Mouse (Mus musculus): ENCODE data around the gene Cfl2. TPM values are rescaled to one million over a fixed set of nuclear protein-coding genes. Genes with fewer than 3 reads are reported as not detected.

The Cfl2 gene
- polyA plus RNA-seq, 1 experiment from 2014 or later = 219 TPM

DNA sequence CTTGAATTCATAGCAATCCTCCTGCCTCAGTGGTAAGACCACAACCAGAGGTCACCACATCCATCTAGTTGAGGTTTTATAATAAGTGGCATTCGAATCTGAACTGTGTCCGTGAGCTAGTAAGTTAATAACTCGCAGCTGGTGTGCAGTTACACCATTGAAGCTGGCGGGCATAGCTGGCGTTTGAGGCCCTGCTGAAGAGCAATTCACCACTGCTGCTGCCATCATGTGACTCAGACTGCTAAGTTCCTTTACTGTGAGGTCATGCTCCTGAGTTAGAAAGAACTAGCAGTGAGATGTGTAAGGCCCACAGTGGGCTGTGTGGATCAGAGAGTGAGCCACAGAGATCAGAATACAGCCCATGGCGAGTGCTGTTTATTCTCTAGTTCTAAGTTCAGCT lies 12.0 kb upstream of the Cfl2 start:
- H3K4me1 ChIP-seq (ENCODE audit: control insufficient read depth, insufficient read depth, low read length) = no peaks in the 10 kb centered on the region
- H3K27ac ChIP-seq (ENCODE audit: low read depth, low read length) = no peak overlapping the region
- WGBS = 81% methylated on average over 6 of the region's 6 CpGs
- ATAC-seq (ENCODE audit: low FRiP score, low TSS enrichment) = no peak
- no peak overlapping the region for H3K4me2 ChIP-seq (replicated peaks; ENCODE audit: low read depth, low read length)
- H3K9ac ChIP-seq (ENCODE audit: low read depth, low read length) = no peak overlapping the region
- no peak overlapping the region for H3K4me3 ChIP-seq (ENCODE audit: low read length)
- H3K36me3 ChIP-seq (ENCODE audit: control insufficient read depth, insufficient read depth, low read length) = no peaks in the 10 kb centered on the region
- no peaks in the 10 kb centered on the region for H3K27me3 ChIP-seq (ENCODE audit: control insufficient read depth, insufficient read depth, low read length)
- no peaks in the 10 kb centered on the region for H3K9me3 ChIP-seq (ENCODE audit: control insufficient read depth, low read length)

DNA sequence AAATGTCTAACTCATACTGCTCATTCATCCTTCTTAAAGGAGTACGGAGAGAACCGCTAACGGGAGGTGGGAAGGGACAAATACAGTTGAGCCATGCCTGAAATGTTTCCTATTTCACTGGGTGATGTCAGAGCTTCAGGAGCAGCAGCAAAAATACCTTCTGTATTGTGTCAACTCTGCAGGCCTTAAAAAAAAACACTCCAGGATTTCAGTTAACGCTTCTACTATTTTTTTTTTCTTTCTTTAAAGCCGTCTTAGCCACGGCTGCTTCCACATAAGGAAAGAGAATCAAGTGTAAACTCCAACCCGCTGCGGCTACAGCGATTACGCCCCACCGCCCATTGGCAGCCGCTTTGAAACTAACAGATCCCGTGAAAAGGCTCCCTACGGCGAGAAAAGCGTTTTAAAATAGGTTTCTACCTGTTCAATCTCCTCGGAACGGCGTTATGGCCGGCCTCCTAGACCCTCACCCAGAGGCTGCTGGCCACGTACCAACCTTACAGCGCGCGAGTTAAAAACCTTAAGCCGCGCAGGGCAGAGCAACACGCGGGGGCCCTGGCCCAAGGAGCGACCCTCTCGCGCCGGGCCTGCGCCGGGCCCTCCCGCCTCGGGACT lies 579 bp downstream of the Cfl2 start:
- Histone ChIP-seq H3K9ac (ENCODE audit: low read depth, low read length) (peak overlapping the region; percentile 98), H3K27ac (ENCODE audit: low read depth, low read length) (peak overlapping the region; percentile 98), H3K36me3 (ENCODE audit: control insufficient read depth, insufficient read depth, low read length) (peaks cover 22% of the 10 kb centered on the region), H3K27me3 (ENCODE audit: control insufficient read depth, insufficient read depth, low read length) (no peaks in the 10 kb centered on the region), H3K9me3 (ENCODE audit: control insufficient read depth, low read length) (no peaks in the 10 kb centered on the region), H3K4me1 (ENCODE audit: control insufficient read depth, insufficient read depth, low read length) (peaks cover 5% of the 10 kb centered on the region; the same call in 1 of the 2 replicates), H3K4me2 (replicated peaks; ENCODE audit: low read depth, low read length) (peak overlapping the region; percentile 51), H3K4me3 (ENCODE audit: low read length) (peak overlapping the region; percentile 82)
- WGBS = under 1% methylated on average over 35 of the region's 36 CpGs
- ATAC-seq (ENCODE audit: low FRiP score, low TSS enrichment) = no peak

DNA sequence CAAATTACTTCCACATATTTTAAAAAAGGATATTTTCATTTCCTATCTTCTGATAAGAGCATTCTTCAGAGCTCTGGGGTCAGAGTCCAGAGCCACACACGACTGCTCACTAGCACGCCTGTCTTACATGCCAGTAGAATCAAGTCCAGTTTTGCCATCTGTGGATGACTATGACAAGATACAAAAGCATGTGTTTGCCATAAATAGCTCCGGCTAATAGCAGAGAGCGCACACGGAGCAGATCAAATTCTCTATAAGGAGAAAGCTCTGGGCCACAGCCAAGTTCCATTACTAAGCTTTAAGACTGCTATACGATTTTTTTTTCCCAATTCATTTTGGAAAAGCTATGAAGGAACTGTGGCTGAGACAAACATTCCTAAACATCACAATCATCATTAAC lies 3.1 kb downstream of the Cfl2 start:
- H3K9me3 ChIP-seq (ENCODE audit: control insufficient read depth, low read length) = no peaks in the 10 kb centered on the region
- H3K9ac ChIP-seq (ENCODE audit: low read depth, low read length) = no peak overlapping the region
- ATAC-seq (ENCODE audit: low FRiP score, low TSS enrichment) = no peak
- no peaks in the 10 kb centered on the region for H3K27me3 ChIP-seq (ENCODE audit: control insufficient read depth, insufficient read depth, low read length)
- H3K27ac ChIP-seq (ENCODE audit: low read depth, low read length) = no peak overlapping the region
- H3K4me2 ChIP-seq (replicated peaks; ENCODE audit: low read depth, low read length) = no peak overlapping the region
- peaks cover 5% of the 10 kb centered on the region; the same call in 1 of the 2 replicates for H3K4me1 ChIP-seq (ENCODE audit: control insufficient read depth, insufficient read depth, low read length)
- H3K4me3 ChIP-seq (ENCODE audit: low read length) = no peak overlapping the region
- 67% methylated on average over 6 of the region's 6 CpGs for WGBS
- peaks cover 28% of the 10 kb centered on the region for H3K36me3 ChIP-seq (ENCODE audit: control insufficient read depth, insufficient read depth, low read length)

DNA sequence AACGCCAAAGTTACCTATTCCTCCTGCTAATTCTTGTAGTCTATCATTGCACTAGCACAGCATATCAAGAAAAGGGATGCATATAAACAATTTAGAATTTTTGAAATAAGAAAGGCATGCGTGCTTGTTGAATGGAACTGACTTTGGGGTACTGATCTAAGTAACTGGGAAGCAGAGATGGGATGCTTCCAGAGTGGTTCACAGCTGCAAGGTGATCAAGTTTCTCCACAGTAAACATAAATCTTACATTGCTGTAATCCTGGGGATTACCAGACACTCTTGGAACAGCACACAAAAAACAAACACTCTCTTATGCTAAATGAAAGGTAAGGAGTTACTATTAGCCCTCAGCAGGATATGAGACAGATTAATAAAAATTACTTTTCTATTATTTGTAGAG lies 12.1 kb downstream of the Cfl2 start:
- no peaks in the 10 kb centered on the region; the same call in 1 of the 2 replicates for H3K36me3 ChIP-seq (ENCODE audit: control insufficient read depth, insufficient read depth, low read length)
- ATAC-seq (ENCODE audit: low FRiP score, low TSS enrichment) = no peak
- no peak overlapping the region for H3K27ac ChIP-seq (ENCODE audit: low read depth, low read length)
- no peaks in the 10 kb centered on the region for H3K9me3 ChIP-seq (ENCODE audit: control insufficient read depth, low read length)
- no peaks in the 10 kb centered on the region for H3K4me1 ChIP-seq (ENCODE audit: control insufficient read depth, insufficient read depth, low read length)
- no peak overlapping the region for H3K4me3 ChIP-seq (ENCODE audit: low read length)
- H3K9ac ChIP-seq (ENCODE audit: low read depth, low read length) = no peak overlapping the region
- no peaks in the 10 kb centered on the region for H3K27me3 ChIP-seq (ENCODE audit: control insufficient read depth, insufficient read depth, low read length)
- 86% methylated on average over 2 of the region's 2 CpGs for WGBS
- no peak overlapping the region for H3K4me2 ChIP-seq (replicated peaks; ENCODE audit: low read depth, low read length)

DNA sequence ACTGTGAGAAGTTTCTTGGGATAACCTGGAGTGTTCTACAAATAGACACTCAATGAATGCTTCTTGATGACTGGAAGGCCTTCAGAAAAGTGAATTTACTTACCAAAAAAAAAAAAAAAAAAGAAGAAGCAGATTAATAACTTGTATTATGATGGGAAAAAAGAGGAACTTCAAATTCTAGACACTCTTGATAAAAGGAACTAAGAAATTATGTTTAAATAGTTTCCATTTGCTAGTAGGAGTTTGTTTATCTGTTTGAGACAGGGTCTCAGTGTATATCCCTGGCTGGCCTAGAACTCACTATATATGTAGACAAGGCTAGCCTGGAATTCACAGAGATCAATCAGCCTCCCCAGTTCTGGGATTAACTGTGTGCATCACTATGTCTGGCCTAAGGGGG lies 18.3 kb downstream of the Cfl2 start:
- Histone ChIP-seq H3K27ac (ENCODE audit: low read depth, low read length) (no peak overlapping the region), H3K27me3 (ENCODE audit: control insufficient read depth, insufficient read depth, low read length) (no peaks in the 10 kb centered on the region), H3K4me3 (ENCODE audit: low read length) (no peak overlapping the region), H3K4me2 (replicated peaks; ENCODE audit: low read depth, low read length) (no peak overlapping the region), H3K9ac (ENCODE audit: low read depth, low read length) (no peak overlapping the region), H3K9me3 (ENCODE audit: control insufficient read depth, low read length) (no peaks in the 10 kb centered on the region), H3K4me1 (ENCODE audit: control insufficient read depth, insufficient read depth, low read length) (no peaks in the 10 kb centered on the region), H3K36me3 (ENCODE audit: control insufficient read depth, insufficient read depth, low read length) (no peaks in the 10 kb centered on the region)
- ATAC-seq (ENCODE audit: low FRiP score, low TSS enrichment) = no peak

DNA sequence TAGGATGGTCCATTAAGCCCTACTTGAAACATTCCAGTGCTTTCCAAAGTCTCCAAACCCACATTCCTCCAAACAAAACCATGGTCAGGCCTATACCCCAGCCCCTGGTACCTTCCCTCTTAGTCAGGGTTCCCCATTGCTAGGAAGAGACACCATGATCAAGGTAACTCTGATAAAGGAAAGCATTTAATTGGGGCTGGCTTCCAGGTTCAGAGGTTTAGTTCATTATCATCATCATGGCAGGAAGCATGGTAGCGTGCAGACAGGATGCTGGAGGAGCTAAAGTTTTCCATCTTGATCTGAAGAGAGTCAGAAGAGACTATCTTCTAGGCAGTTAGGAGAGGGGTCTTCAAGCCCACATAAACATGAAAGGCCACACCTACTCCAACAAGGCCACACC lies 21.1 kb downstream of the Cfl2 start:
- H3K27me3 ChIP-seq (ENCODE audit: control insufficient read depth, insufficient read depth, low read length) = no peaks in the 10 kb centered on the region
- no peak overlapping the region for H3K4me3 ChIP-seq (ENCODE audit: low read length)
- no peak overlapping the region for H3K9ac ChIP-seq (ENCODE audit: low read depth, low read length)
- H3K36me3 ChIP-seq (ENCODE audit: control insufficient read depth, insufficient read depth, low read length) = no peaks in the 10 kb centered on the region
- ATAC-seq (ENCODE audit: low FRiP score, low TSS enrichment) = no peak
- no peak overlapping the region for H3K27ac ChIP-seq (ENCODE audit: low read depth, low read length)
- H3K4me2 ChIP-seq (replicated peaks; ENCODE audit: low read depth, low read length) = no peak overlapping the region
- no peaks in the 10 kb centered on the region for H3K4me1 ChIP-seq (ENCODE audit: control insufficient read depth, insufficient read depth, low read length)
- H3K9me3 ChIP-seq (ENCODE audit: control insufficient read depth, low read length) = no peaks in the 10 kb centered on the region
- WGBS = 93% methylated on average over 1 of the region's 1 CpGs

DNA sequence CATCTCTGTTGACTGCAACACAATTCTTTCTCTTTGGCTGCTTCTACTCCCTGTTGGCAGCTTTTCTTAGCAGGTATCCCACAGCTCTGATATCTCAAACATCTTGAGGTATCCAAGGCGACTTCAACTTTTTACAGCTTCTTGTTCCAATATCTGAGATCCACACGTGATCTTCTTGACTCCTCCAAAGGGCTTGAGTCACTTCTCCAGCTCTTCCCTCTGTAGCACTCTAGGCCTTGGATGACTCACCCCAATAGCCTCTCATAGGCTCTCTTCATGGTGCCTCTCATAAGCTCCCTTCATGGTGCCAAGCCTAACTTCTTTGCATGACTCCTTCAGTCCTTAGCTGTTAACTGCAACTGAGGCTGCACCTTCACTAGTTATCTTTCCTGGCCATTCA lies 22.9 kb downstream of the Cfl2 start:
- no peaks in the 10 kb centered on the region for H3K27me3 ChIP-seq (ENCODE audit: control insufficient read depth, insufficient read depth, low read length)
- no peaks in the 10 kb centered on the region for H3K9me3 ChIP-seq (ENCODE audit: control insufficient read depth, low read length)
- 0 out of 2 replicates have a peak, but pooled peaks cover 2% of the 10 kb centered on the region for H3K4me1 ChIP-seq (ENCODE audit: control insufficient read depth, insufficient read depth, low read length)
- no peak for ATAC-seq (ENCODE audit: low FRiP score, low TSS enrichment)
- H3K4me2 ChIP-seq (replicated peaks; ENCODE audit: low read depth, low read length) = no peak overlapping the region
- H3K27ac ChIP-seq (ENCODE audit: low read depth, low read length) = no peak overlapping the region
- no peak overlapping the region for H3K4me3 ChIP-seq (ENCODE audit: low read length)
- H3K36me3 ChIP-seq (ENCODE audit: control insufficient read depth, insufficient read depth, low read length) = no peaks in the 10 kb centered on the region
- H3K9ac ChIP-seq (ENCODE audit: low read depth, low read length) = no peak overlapping the region
- 92% methylated on average over 2 of the region's 2 CpGs for WGBS

DNA sequence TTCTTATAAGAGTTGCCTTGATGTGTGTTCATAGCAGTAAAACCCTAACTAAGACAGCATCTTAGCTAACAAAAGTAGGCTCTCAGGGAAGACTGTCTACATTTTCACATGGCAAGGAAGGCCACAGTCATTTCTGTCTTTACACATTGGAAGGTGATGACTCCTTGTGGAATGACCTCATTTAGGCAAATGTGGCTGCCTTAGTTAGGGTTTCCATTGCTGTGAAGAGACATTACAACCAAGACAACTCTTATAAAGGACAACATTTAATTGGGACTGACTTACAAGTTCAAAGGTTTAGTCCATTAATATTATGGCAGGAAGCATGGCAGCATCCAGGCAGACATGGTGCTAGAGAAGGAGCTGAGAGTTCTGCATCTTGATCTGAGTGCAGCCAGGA lies 23.7 kb downstream of the Cfl2 start:
- Histone ChIP-seq H3K9me3 (ENCODE audit: control insufficient read depth, low read length) (no peaks in the 10 kb centered on the region), H3K4me3 (ENCODE audit: low read length) (no peak overlapping the region), H3K4me2 (replicated peaks; ENCODE audit: low read depth, low read length) (no peak overlapping the region), H3K36me3 (ENCODE audit: control insufficient read depth, insufficient read depth, low read length) (no peaks in the 10 kb centered on the region), H3K9ac (ENCODE audit: low read depth, low read length) (no peak overlapping the region), H3K27ac (ENCODE audit: low read depth, low read length) (no peak overlapping the region), H3K27me3 (ENCODE audit: control insufficient read depth, insufficient read depth, low read length) (no peaks in the 10 kb centered on the region), H3K4me1 (ENCODE audit: control insufficient read depth, insufficient read depth, low read length) (0 out of 2 replicates have a peak, but pooled peaks cover 3% of the 10 kb centered on the region)
- ATAC-seq (ENCODE audit: low FRiP score, low TSS enrichment) = no peak

DNA sequence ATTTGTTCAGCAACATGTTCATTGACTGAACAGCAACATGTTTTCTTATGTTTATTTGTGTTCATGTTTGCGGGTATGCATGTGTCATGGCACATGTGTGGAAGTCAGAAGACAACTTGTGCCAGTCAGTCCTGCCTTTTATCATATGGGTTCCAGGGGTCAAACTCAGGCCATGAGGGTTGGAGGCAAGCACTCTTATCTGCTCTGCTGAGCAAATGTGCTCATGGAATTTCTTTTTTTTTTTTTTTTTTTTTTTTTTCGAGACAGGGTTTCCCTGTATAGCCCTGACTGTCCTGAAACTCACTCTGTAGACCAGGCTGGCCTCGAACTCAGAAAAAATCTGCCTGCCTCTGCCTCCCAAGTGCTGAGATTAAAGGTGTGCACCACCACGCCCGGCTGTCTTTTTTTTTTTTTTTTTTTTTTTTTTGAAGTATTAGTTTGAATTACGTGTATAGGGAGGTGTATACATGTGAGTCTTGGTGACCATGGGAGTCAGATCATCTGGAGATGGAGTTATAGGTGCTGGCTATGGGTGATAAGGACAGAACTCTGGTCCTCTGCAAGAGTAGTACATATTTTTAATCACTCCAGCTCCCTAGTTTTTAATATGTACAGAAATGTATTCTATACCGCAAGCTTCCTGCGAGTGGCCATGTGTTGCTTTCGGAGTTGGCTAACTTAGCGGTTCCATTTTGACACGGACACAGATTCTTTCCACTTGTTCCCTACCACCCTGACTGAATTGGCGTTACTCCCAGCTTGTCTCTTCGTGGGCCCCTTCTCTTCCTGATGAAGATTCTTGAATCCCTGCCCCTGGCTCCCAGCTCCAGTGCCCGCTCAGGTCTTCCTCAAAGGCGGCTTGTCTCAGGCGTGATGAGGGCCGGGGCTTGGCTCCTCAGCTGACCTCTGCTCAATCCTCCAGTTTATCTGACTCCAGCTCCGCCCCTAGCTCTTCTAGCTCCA lies 26.8 kb downstream of the Cfl2 start:
- H3K27me3 ChIP-seq (ENCODE audit: control insufficient read depth, insufficient read depth, low read length) = no peaks in the 10 kb centered on the region
- H3K9ac ChIP-seq (ENCODE audit: low read depth, low read length) = no peak overlapping the region
- 0 out of 2 replicates have a peak, but pooled peaks cover 3% of the 10 kb centered on the region for H3K4me1 ChIP-seq (ENCODE audit: control insufficient read depth, insufficient read depth, low read length)
- WGBS = 78% methylated on average over 18 of the region's 18 CpGs
- no peak overlapping the region for H3K4me3 ChIP-seq (ENCODE audit: low read length)
- no peak overlapping the region for H3K27ac ChIP-seq (ENCODE audit: low read depth, low read length)
- H3K36me3 ChIP-seq (ENCODE audit: control insufficient read depth, insufficient read depth, low read length) = no peaks in the 10 kb centered on the region
- H3K9me3 ChIP-seq (ENCODE audit: control insufficient read depth, low read length) = no peaks in the 10 kb centered on the region
- H3K4me2 ChIP-seq (replicated peaks; ENCODE audit: low read depth, low read length) = no peak overlapping the region; the same call in 1 of the 2 replicates
- ATAC-seq (ENCODE audit: low FRiP score, low TSS enrichment) = no peak
